Mouse (Mus musculus) large intestine, adult 2 months (tissue): ENCODE measurements at regions not wholly inside any gene's neighbourhood (a gene's known extent, or its start where the extent isn't known, plus 50 kb on each side); places are given as distances from the start of the nearest gene placed in this dataset.

ENCODE experiments used
- DNase-seq: peaks from one replicate; pipeline ENCODE4 v3.0.0-alpha.2; 2012; ENCODE audit warnings: low read depth, low spot score
- WGBS: fragments of 180-500 bp; shearing (Covaris S2); methylation state at CpG from one replicate; pipeline ENCODE4 v1.1.7; 2018; 5-methylcytosine and 5-hydroxymethylcytosine counted together

DNA sequence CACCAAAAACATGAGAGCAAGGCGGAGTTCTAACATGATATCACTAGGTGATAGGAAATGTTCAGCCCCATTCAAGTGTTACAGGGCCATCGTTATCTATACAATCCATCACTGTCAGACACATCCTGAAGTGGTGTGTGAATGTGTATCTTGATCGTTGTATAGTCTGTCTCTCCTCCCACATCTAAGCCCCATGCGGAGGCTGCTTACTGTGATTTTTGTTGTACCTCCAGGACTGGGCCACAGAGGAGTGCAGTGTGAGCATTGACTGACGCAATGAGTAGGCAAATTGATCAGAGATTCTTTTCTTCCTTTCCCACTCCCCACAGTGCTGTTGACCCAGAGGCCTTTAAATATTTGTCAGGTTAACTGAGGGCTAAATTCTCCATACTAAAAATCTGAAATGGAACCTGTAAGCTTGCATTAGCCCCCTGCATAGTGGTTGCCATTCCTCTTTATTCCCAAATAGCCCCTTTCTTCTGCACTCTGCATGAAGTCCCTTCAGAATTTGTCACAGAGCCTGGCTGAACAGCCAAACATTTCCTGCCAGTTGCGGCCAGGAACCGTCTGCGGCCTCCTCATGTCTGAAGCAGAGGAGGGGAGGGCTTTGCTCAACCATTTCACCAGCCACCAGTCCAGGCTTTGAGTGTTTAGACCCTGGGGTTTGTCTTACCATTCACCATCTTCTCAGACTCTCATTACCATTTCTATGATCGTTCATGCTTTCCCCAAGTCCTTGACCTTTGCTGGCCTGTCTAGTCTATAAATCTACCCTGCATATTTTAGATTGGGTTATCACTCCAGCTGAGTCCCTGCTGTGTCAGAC lies 119.3 kb downstream of the Ttc8 start:
- DNase-seq = no peak
- 61% methylated on average over 9 of the region's 9 CpGs for WGBS

DNA sequence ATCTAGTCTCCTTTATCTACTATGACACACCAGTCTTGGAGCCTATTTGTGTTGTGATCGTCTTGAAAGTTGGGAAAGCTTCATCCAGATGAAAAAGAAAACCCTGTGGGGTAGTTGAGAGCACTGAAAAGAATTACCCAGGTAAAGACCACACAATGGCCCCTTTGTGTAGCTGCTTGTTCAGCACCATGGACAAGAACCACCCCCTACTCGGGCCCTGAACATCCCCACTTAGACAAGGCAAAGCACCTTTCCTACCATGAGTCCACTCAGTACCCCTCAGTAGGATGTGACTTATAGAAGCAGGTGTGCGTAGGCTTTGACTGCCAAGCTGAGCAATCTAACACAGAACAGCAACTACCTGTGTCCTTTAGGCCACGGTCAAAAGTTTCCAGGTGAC lies 121.2 kb downstream of the Ttc8 start:
- WGBS = 61% methylated on average over 4 of the region's 4 CpGs
- no peak for DNase-seq

DNA sequence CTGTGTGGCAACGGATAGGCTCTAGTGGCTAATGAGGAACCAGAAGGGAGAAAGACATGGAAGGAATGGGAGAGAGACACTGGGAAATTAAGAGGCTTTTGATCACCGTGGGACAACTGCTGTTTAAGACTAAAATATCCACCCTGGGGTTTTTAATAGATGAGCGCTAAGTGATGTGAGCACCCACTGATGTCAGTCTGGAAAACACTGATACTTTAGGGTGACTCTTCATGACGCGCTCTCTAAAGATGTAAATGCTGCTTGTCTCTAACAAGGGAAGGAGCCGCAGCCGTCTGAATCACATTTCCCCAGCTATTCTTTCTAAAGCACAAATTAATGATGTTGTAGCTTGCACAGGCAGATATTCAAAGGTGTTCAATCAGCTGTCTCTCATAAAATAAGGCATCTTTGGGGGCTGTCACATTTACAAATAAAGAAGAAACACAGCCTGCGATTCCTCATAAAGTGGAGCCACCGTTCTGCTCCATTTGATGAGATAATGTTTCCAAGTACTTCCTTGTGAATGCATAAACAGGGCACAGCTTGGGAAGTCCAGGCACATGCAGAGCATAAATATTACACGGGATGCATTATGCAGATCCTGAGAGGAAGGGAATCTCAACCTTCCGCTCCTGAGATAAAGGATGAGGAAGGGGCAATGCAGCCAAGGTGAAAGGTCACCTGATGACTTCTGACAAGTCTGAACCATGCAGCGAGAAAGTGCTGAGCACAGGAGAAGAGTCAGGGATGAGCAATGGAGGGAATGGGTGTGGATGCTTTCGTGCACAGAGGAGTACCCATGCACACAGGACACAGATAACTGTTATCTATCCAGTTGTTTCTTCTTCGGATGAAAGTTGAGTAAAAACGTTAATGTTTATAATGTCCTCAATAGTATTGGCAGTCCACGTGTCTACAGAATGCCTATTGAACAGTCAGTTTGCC lies 122.8 kb downstream of the Ttc8 start:
- WGBS = 78% methylated on average over 16 of the region's 16 CpGs
- no peak for DNase-seq

DNA sequence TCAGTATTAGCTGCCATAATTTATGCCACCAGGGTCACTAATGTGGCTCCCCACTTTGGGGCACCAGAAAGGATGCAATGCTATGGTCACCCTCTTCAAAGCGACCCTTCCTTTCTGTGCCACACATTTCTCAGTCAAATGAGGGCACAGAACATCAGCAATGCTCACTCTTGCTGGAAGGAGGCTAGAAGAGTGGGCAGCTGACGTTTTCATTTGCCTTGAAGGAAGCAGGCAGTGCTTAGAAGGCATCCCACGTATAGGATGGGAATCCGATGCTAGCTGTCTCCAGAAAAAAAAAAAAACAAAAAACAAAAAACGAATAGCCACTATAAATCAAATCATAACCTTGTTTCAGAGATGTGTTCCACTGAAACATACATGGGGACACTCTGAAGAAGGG lies 124.1 kb downstream of the Ttc8 start:
- 61% methylated on average over 5 of the region's 5 CpGs for WGBS

DNA sequence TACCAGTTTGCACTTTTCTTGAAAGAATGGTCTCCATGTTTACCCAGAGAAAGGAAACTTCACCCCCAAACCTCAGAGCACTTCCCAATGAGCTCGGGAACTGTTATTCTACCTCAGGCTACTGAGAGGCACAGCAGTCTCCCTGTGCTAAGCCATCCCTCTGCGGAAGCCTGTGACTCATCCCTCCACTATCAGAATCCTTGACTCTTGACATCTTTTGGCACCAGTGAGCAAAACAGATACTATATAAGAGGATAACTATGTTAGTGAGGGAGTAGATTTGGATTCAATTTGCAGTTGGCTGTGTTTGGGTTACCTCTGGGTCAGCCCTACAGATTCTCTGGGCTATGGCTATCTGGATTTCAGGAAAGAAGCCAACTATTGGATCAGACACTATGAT lies 130.1 kb downstream of the Ttc8 start:
- no peak for DNase-seq
- 50% methylated on average over 2 of the region's 2 CpGs for WGBS

More for the DNA sequence above, 124.1 kb downstream of the Ttc8 start:
- no peak for DNase-seq

DNA sequence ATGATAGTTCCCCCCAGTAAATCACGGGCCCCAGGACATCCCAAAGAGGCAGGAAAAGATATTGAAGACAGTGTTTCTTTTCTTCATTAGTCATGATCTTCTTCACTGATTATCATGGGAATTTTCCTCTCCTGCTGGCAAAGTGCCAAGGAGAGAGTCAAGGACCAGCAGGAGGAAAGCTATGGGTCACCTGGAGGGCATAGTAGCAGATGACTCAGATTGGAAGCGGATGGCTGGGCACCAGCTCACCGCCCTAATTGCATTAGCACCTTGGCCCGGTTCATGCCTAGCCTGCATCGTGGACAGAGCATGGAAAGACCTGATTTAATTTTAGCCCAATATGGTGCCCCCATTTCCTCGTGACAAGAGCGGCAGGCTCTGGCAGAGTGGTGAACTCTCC lies 132.2 kb downstream of the Ttc8 start:
- 79% methylated on average over 7 of the region's 7 CpGs for WGBS
- no peak for DNase-seq

DNA sequence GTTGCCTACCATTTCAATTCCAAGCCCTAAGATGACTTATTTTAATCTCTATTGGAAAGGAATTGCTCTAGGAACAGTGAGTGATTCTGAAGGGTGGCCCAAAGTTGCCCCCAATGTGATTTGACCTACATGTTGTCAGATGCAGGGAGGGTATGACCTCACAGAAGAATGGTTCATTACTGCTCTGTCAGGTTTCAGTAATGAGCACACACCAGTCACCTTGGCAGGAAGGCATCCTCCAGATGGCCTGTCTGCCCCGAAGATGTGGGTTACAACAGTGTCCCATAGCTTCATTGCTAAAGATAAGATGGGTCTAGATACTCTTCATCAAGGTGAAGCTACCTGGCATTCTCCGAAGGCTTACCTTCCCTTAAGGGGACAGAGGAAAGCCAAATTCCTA lies 137.1 kb downstream of the Ttc8 start:
- WGBS = 83% methylated on average over 2 of the region's 2 CpGs
- no peak for DNase-seq

DNA sequence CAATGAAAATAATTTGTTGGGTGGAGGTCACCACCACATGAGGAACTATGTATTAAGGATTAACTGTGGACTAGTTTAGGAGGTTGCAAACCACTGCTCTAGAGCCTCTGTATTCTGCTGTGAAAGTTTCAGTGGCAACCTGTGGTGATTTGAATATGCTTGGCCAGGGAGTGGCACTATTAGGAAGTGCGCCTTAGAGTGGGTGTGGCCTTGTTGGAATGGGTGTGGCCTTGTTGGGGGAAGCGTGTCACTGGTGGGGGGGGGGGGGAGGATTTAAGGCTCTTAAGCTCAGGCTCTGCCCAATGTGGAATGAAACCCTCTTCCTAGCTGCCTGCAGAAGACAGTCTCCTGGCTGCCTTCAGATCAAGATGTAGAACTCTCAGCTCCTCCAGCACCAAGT lies 138.5 kb downstream of the Ttc8 start:
- 30% methylated on average over 2 of the region's 2 CpGs for WGBS
- no peak for DNase-seq

DNA sequence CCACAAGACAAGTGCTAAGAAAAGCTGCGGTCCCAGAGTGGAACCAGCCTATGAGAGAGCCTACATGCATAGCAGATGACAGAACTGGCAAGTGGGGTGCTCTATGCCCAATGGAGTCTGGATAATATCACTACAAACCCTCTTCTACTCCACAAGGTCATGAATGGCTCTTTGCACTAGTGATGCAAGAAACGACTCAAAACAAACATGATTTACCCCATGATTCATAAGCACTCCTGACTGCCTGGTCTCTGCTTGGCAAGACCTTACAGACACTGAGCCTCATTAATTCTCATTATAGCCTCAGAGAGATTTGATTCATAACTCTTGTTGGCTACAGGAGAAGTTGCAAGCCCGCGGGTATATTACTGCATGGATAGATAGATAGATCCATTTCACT lies 139.1 kb downstream of the Ttc8 start:
- DNase-seq = no peak
- WGBS = 83% methylated on average over 4 of the region's 4 CpGs

DNA sequence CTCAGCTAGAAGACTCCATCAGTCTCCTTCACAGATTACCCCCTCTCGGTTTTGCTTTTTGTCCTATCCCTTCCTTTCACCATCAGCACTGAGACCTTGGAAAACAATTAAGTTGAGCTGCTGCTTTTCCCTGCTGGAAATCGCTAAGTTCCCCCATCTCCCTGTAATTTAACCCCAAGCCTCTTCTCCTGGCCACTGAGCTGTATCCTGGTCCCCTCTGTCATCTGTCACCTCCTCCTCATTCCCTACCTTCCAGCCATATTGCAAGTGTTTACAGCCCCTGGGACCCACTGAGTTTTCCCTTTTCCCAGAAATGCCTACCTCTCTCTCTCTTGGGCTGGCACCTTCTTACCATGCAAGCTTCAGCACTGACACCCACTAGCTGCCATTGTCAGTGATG lies 140.3 kb downstream of the Ttc8 start:
- no peak for DNase-seq
- 67% methylated on average over 2 of the region's 2 CpGs for WGBS

DNA sequence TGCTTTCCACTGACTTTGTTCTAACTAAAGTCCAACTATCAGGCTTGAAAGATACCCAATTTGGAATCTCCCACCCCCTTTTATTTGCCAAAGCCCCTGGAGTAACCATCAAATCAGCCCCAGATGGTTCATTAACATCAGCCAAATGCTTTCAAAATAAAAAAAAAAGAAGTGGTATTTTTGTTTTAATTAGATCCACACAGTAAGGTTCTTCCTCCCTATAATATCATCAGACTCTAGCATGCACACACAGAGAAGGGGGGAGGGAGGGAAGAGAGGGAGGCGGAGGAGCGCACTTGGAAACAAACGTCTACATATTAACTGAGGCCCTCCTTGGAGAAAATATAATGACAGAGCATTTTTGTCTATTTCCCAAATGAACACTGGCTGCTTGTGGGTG lies 143.1 kb downstream of the Ttc8 start:
- WGBS = 70% methylated on average over 3 of the region's 3 CpGs
- no peak for DNase-seq

DNA sequence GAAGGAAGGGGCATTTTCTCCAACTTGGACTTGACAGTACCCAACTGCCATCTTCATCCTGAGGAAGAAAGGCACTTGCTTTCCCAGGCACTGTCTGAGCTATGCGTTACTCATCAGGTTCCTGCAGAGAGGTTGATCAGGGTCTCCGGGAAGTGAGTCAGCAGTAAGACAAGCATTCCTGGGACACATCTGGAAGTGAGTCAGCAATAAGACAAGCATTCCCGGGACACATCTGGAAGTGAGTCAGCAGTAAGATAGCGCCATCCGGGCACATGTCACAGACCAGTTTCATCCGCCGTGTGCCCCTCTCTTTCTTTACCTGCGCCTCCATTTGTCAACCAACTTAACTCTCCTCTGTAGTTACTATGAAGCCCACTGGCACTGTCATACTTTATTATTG lies 143.5 kb downstream of the Ttc8 start:
- 75% methylated on average over 8 of the region's 8 CpGs for WGBS
- no peak for DNase-seq

DNA sequence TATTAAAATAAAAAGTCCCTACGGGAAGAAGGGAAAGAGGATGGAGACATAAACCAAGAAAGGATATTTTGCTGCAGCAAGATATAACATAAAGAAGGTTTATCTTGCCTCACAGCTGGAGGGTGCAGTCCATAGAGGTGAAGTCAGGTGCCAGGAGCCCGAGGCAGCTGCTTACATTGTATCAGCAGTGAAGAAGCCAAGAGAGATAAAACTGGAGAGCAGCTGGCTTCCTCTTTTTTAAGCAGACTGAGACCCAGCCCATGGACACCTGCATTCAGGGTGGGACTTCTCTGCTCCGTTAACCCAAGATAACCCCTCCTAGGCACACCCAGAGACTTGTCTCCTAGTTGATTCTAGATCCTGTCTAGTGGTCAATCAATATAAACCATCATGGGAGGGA lies 147.6 kb downstream of the Ttc8 start:
- DNase-seq = no peak
- 27% methylated on average over 3 of the region's 3 CpGs for WGBS

DNA sequence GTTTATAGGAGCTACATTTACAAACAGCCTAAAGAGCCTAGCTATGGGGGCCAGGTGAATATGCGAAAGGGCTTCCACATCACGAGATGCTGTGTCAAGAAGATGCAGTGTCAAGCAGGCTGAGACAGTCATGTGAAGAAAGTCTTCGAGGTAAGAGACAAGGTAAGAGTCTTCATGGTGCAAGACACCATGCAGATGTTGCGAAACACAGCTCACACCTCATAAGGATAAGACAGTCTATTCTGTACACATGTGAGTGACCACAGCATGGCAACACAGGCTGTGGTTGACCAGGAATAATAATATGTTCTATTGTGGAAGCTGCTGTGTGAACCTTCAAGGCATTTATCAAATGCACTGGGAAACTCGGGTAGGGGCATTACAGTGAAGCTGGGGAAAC lies 153.4 kb downstream of the Ttc8 start:
- WGBS = 76% methylated on average over 5 of the region's 5 CpGs

DNA sequence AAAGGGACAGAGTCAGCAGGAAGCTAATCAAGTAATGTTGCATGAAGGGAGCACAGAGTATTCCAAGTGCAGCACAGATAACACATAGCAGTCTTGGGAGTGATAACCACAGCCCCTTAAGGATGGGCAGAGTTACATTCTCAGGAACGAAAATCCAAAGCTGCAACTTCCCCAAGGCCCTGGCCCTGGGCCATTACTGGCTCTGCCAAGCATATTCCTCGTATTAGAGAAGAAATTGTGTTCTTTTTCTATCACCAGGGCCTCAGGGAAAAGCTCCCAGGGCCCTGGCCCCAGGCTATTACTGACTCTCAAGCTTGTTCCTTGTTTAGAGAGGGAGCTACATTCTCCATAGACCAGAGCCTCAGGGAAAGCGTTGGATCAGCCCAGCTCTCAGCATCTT lies 157.0 kb downstream of the Ttc8 start:
- DNase-seq = no peak
- 45% methylated on average over 3 of the region's 3 CpGs for WGBS

More for the DNA sequence above, 153.4 kb downstream of the Ttc8 start:
- DNase-seq = no peak

DNA sequence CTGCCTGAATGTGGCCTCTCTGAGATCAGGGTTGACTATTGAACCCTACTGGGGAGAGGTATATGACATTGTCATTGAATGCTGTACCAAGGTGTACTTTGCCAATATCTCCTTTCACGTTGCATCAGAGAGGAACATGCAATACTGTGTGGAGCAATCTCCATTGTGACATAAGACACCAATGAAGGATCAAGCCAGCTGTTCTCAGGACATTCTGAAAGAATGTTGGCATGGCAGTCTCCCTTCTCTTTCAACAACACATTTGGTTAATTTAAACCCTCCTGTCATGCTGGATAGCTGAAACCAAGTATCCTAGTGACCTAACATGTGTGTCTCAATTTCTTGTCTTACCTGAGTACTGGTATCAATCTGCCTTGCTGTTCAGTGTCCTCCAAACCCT lies 159.5 kb downstream of the Ttc8 start:
- no peak for DNase-seq
- 51% methylated on average over 1 of the region's 1 CpGs for WGBS

DNA sequence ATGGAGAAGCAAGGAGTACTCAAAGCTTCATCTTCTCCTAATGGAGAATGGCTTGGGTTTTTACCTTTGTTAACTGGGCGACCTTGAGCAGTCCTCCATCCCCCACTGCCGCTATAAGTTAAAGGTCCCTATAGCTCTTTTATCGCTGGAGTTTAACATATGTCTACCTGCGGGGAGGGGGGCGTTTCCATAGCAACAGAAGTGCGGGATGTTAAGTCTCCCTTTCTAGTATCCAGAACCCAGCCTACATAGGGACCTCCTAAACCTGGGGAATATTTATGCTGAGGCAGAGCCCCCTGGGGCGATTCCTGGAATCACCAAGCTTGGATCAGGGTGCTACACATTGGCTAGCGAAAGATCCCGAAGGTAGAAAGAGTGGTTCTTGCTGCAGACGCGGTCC lies 163.2 kb downstream of the Ttc8 start:
- WGBS = 50% methylated on average over 11 of the region's 11 CpGs

DNA sequence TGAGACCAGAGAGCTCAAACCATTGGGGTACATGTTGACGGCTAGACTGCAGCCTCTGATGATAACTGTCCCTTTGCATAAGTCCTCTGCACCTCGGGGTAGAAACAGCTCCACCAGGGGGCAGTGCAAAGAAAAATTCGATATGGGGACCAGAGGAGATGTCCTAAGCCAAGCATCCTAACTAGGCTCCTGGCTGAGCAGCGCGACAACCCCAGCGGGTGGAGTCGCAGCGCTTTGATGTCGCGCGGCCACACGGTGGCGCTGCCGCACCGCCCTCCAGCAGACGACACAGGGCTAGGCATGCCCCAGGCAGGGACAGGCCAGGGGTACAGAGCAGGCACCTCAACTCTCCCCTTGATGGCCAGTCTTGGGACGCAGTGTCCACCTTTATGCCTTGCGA lies 163.8 kb downstream of the Ttc8 start:
- 3% methylated on average over 18 of the region's 18 CpGs for WGBS
- DNase-seq = no peak

More for the DNA sequence above, 163.2 kb downstream of the Ttc8 start:
- no peak for DNase-seq

DNA sequence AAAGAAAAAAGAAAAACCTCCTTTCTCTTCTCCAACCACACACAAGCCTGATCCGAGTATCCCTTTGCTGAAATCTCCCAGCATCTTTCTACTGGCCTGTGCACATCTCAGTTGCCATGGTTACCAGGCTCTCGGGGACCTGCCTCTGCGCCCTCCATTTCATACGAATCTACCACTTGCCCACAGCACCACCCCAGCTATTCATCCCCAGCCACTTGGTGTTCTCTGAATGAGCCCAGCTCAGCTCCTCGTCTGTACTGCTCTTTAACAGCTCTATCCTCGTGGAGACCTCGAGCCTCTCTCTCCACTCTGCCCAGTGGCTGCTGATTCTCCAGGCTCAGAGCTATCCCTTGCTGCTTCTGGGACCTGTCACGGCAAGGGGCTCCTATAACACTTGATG lies 166.9 kb downstream of the Ttc8 start:
- 60% methylated on average over 8 of the region's 8 CpGs for WGBS
- no peak for DNase-seq

DNA sequence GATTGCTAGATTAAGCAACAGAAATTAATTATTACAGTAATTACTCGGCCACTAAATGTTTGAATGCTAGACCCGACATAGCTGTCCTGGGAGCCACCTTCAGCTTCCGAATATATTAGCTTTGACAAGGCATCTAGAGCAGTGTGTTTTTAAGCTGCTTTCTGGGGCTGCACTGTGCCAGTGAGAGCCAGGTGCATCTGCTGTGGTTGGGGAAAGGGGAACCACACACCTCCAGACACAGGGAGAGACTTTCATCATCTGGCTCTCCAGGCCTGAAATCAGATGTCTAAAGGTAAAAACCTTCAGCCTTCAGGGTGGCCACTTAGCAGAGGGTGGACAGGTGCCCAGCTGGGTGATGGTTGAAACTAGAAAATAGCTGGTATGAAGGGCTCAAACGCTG lies 171.4 kb downstream of the Ttc8 start:
- 74% methylated on average over 4 of the region's 4 CpGs for WGBS
- no peak for DNase-seq

DNA sequence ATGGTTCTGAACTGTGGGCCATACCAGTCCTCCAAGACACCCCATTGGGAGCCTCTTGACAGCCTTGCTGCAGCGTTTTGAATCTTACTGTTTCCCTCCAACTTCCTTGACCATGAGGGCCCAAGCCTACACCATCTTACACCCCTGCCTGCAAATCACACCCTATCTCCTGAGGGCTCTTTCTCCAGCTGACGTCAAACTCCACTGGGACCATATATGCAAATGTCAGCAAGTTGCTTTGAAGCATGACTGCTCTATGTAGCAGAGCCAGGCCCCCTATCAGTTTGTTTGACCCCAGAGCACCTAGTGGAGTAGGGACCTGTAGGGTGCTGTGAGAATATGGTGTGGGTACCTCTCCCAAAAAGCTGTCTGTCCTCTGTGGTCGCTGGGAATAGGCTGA lies 172.8 kb downstream of the Ttc8 start:
- 66% methylated on average over 3 of the region's 3 CpGs for WGBS
- DNase-seq = no peak
